Mouse (Mus musculus) heart, adult 2 months (tissue): ENCODE data around the gene Lars2.
A peak's percentile ranks its signal among the peaks of the same experiment; 100 is the strongest.

Experiments used
- CTCF ChIP-seq: fragments of 200-600 bp; IDR thresholded peaks from 2 replicates; pipeline ENCODE4 v1.8.1; 2022; ENCODE audit warnings: antibody characterized with exemption, mild to moderate bottlenecking, moderate library complexity
- EP300 ChIP-seq: fragments of 200-500 bp; IDR thresholded peaks from 2 replicates; pipeline ENCODE4 v1.6.1; 2011; ENCODE audit warnings: low read depth, low read length, control low read depth; ENCODE audit not compliant: insufficient read depth
- POLR2A ChIP-seq: fragments of 200-500 bp; IDR thresholded peaks from 2 replicates; pipeline ENCODE4 v1.6.1; 2011; ENCODE audit warnings: mild to moderate bottlenecking, low read depth, low read length, control low read depth; ENCODE audit not compliant: insufficient read depth

- TF ChIP-seq CTCF: no peak
- TF ChIP-seq EP300: no peak
- TF ChIP-seq POLR2A: 0 out of 2 replicates have a peak, but pooled peaks have one; percentile 16
These were observed 119.9 kb downstream of the Lars2 start for GRCm38 (mm10) chr9:123486635-123487034.
